Mouse (Mus musculus) MEL (cell line): ENCODE data around the gene Gm16181. TPM values are rescaled to one million over a fixed set of nuclear protein-coding genes. Genes with fewer than 3 reads are reported as not detected.
A peak's percentile ranks its signal among the peaks of the same experiment; 100 is the strongest.

Experiments used
- DNase-seq: peaks from one replicate; pipeline ENCODE4 v3.0.0; 2011; ENCODE audit warnings: low read depth, low spot score
- H3K27ac ChIP-seq: 2 replicates; pipeline ENCODE4 v1.5.1; 2012; ENCODE audit warnings: low read depth, mild to moderate bottlenecking, control low read depth, low read length, moderate library complexity; ENCODE audit not compliant: control insufficient read depth
- H3K27me3 ChIP-seq, 2 experiments: fragments of 150-350 bp in 1 of 2; sonication (generic) in 1 of 2; 2 replicates each; pipeline ENCODE4 v1.6.1; 2012; ENCODE audit warnings: low read length in 2 of 2, mild to moderate bottlenecking in 2 of 2, improper control_type of control experiment in 1 of 2, moderate library complexity in 1 of 2; ENCODE audit not compliant: insufficient read depth in 2 of 2, control insufficient read depth in 1 of 2
- H3K36me3 ChIP-seq, 2 experiments: 2 replicates each; pipeline ENCODE4 v1.6.1; 2012 to 2014; ENCODE audit warnings: low read length in 2 of 2, improper control_type of control experiment in 1 of 2, inconsistent platforms in 1 of 2, mild to moderate bottlenecking in 1 of 2; ENCODE audit not compliant: insufficient read depth in 2 of 2, control insufficient read depth in 1 of 2
- H3K4me1 ChIP-seq, 2 experiments: fragments of 150-350 bp in 1 of 2; sonication (generic) in 1 of 2; 2 replicates each; pipeline ENCODE4 v1.6.1; 2012; ENCODE audit warnings: low read length in 2 of 2, improper control_type of control experiment in 1 of 2, mild to moderate bottlenecking in 1 of 2; ENCODE audit not compliant: insufficient read depth in 2 of 2, control insufficient read depth in 1 of 2
- H3K4me3 ChIP-seq, 2 experiments: fragments of 150-350 bp in 1 of 2; sonication (generic) in 1 of 2; 2 replicates each; pipeline ENCODE4 v1.5.1; 2012; ENCODE audit warnings: low read depth in 2 of 2, low read length in 2 of 2, mild to moderate bottlenecking in 2 of 2, moderate library complexity in 2 of 2, control low read depth in 1 of 2, improper control_type of control experiment in 1 of 2; ENCODE audit not compliant: control insufficient read depth in 1 of 2, insufficient read depth in 1 of 2
- H3K79me2 ChIP-seq: 2 replicates; pipeline ENCODE4 v1.6.1; 2012; ENCODE audit warnings: mild to moderate bottlenecking, low read length, moderate library complexity; ENCODE audit not compliant: control insufficient read depth, poor library complexity, insufficient read depth
- H3K9ac ChIP-seq: 2 replicates; pipeline ENCODE4 v1.6.1; 2012; ENCODE audit warnings: low read depth, mild to moderate bottlenecking, control low read depth, low read length, moderate library complexity; ENCODE audit not compliant: control insufficient read depth, poor library complexity, severe bottlenecking
- H3K9me3 ChIP-seq: fragments of 150-350 bp; sonication (generic); replicated peaks from 2 replicates; pipeline ENCODE4 v1.6.1; 2012; ENCODE audit warnings: mild to moderate bottlenecking, low read length, improper control_type of control experiment, moderate library complexity; ENCODE audit not compliant: insufficient read depth
- BHLHE40 ChIP-seq: IDR thresholded peaks from 2 replicates; pipeline ENCODE4 v1.6.1; 2012; ENCODE audit warnings: low read depth, mild to moderate bottlenecking, inconsistent platforms, low read length, improper control_type of control experiment, borderline replicate concordance
- CHD2 ChIP-seq: IDR thresholded peaks from 2 replicates; pipeline ENCODE4 v1.6.1; 2011; ENCODE audit warnings: low read length, improper control_type of control experiment
- CTCF ChIP-seq, 3 experiments: IDR thresholded peaks in 2 of 3; conservative IDR thresholded peaks in 1 of 3; 2 replicates each; pipeline ENCODE4 v1.5.1; 2011 to 2012; ENCODE audit warnings: low read length in 3 of 3, low read depth in 2 of 3, mild to moderate bottlenecking in 2 of 3, improper control_type of control experiment in 1 of 3, inconsistent platforms in 1 of 3, mixed read lengths in 1 of 3, moderate library complexity in 1 of 3; ENCODE audit not compliant: control insufficient read depth in 1 of 3, insufficient read depth in 1 of 3, poor library complexity in 1 of 3, severe bottlenecking in 1 of 3
- E2F4 ChIP-seq: IDR thresholded peaks from 2 replicates; pipeline ENCODE4 v1.6.1; 2011; ENCODE audit warnings: low read depth, low read length, improper control_type of control experiment, borderline replicate concordance
- ELF1 ChIP-seq: IDR thresholded peaks from 2 replicates; pipeline ENCODE4 v1.6.1; 2014; ENCODE audit warnings: low read depth, mild to moderate bottlenecking, inconsistent platforms, low read length, improper control_type of control experiment, moderate library complexity
- EP300 ChIP-seq, 2 experiments: IDR thresholded peaks; 2 replicates each; pipeline ENCODE4 v1.6.1; 2011; ENCODE audit warnings: improper control_type of control experiment in 2 of 2, low read length in 2 of 2, low read depth in 1 of 2, mild to moderate bottlenecking in 1 of 2
- GABPA ChIP-seq: IDR thresholded peaks from 2 replicates; pipeline ENCODE4 v1.6.1; 2012; ENCODE audit warnings: low read depth, mild to moderate bottlenecking, inconsistent platforms, low read length, improper control_type of control experiment, moderate library complexity
- GATA1 ChIP-seq: IDR thresholded peaks from 2 replicates; pipeline ENCODE4 v1.6.1; 2011; ENCODE audit warnings: low read depth, low read length, improper control_type of control experiment
- HCFC1 ChIP-seq: IDR thresholded peaks from 2 replicates; pipeline ENCODE4 v1.6.1; 2012; ENCODE audit warnings: low read depth, mild to moderate bottlenecking, inconsistent platforms, low read length, improper control_type of control experiment, moderate library complexity
- JUND ChIP-seq: IDR thresholded peaks from 2 replicates; pipeline ENCODE4 v1.6.1; 2011; ENCODE audit warnings: low read depth, mild to moderate bottlenecking, improper control_type of control experiment, low read length
- MAX ChIP-seq: IDR thresholded peaks from 2 replicates; pipeline ENCODE4 v1.6.1; 2011; ENCODE audit warnings: low read length, improper control_type of control experiment
- MYB ChIP-seq: IDR thresholded peaks from 2 replicates; pipeline ENCODE4 v1.6.1; 2011; ENCODE audit warnings: mild to moderate bottlenecking, low read depth, low read length, improper control_type of control experiment
- MYC ChIP-seq: IDR thresholded peaks from 2 replicates; pipeline ENCODE4 v1.6.1; 2011; ENCODE audit warnings: low read depth, mild to moderate bottlenecking, low read length, improper control_type of control experiment, moderate library complexity
- NELFE ChIP-seq: IDR thresholded peaks from 2 replicates; pipeline ENCODE4 v1.6.1; 2011; ENCODE audit warnings: low read depth, low read length, improper control_type of control experiment
- NRF1 ChIP-seq: IDR thresholded peaks from 2 replicates; pipeline ENCODE4 v1.6.1; 2014; ENCODE audit warnings: low read depth, mild to moderate bottlenecking, inconsistent platforms, low read length, improper control_type of control experiment, moderate library complexity; ENCODE audit not compliant: poor library complexity, insufficient read depth, severe bottlenecking
- POLR2A ChIP-seq, 2 experiments: IDR thresholded peaks; 2 replicates each; pipeline ENCODE4 v1.6.1; 2011 to 2012; ENCODE audit warnings: low read length in 2 of 2, mild to moderate bottlenecking in 2 of 2, control low read depth in 1 of 2, improper control_type of control experiment in 1 of 2, low read depth in 1 of 2, moderate library complexity in 1 of 2; ENCODE audit not compliant: control insufficient read depth in 1 of 2, insufficient read depth in 1 of 2, poor library complexity in 1 of 2
- POLR2AphosphoS2 ChIP-seq: IDR thresholded peaks from 2 replicates; pipeline ENCODE4 v1.6.1; 2011; ENCODE audit warnings: low read length, improper control_type of control experiment
- RAD21 ChIP-seq: IDR thresholded peaks from 2 replicates; pipeline ENCODE4 v1.6.1; 2011; ENCODE audit warnings: mild to moderate bottlenecking, low read depth, low read length, improper control_type of control experiment
- SIN3A ChIP-seq: IDR thresholded peaks from 2 replicates; pipeline ENCODE4 v1.6.1; 2012; ENCODE audit warnings: low read length, improper control_type of control experiment, inconsistent platforms
- SMC3 ChIP-seq: IDR thresholded peaks from 2 replicates; pipeline ENCODE4 v1.6.1; 2011; ENCODE audit warnings: low read depth, low read length, improper control_type of control experiment
- TAL1 ChIP-seq: IDR thresholded peaks from 2 replicates; pipeline ENCODE4 v1.6.1; 2012; ENCODE audit warnings: mild to moderate bottlenecking, inconsistent platforms, low read length, moderate library complexity, mixed read lengths
- TBP ChIP-seq: IDR thresholded peaks from 2 replicates; pipeline ENCODE4 v1.8.0; 2011; ENCODE audit warnings: low read depth, low read length, improper control_type of control experiment
- UBTF ChIP-seq: IDR thresholded peaks from 2 replicates; pipeline ENCODE4 v1.6.1; 2012; ENCODE audit warnings: low read depth, mild to moderate bottlenecking, inconsistent platforms, low read length, improper control_type of control experiment, moderate library complexity, borderline replicate concordance; ENCODE audit not compliant: insufficient read depth
- USF2 ChIP-seq, 2 experiments: IDR thresholded peaks; 2 replicates each; pipeline ENCODE4 v1.6.1; 2011 to 2012; ENCODE audit warnings: improper control_type of control experiment in 2 of 2, low read length in 2 of 2, borderline replicate concordance in 1 of 2, inconsistent platforms in 1 of 2, low read depth in 1 of 2, mild to moderate bottlenecking in 1 of 2; ENCODE audit not compliant: insufficient read depth in 1 of 2
- ZKSCAN1 ChIP-seq: IDR thresholded peaks from 2 replicates; pipeline ENCODE4 v1.6.1; 2012; ENCODE audit warnings: low read depth, mild to moderate bottlenecking, inconsistent platforms, low read length, improper control_type of control experiment, moderate library complexity
- polyA plus RNA-seq, 2 experiments: library from polyadenylated mRNA; stranded (reverse) in 1 of 2; unstranded in 1 of 2; fragments of >175 nt in 1 of 2; fragments of >200 nt in 1 of 2; gene quantifications; 2 replicates each; pipeline versions ENCODE4 v1.2.1 to v1.2.4; 2012; ENCODE audit warnings: low replicate concordance in 2 of 2, low read depth in 1 of 2; ENCODE audit not compliant: insufficient read length in 2 of 2, insufficient read depth in 1 of 2, missing spikeins in 1 of 2
- total RNA-seq: library from RNA; depleted of rRNA; stranded (reverse); fragments of 300-350 nt; gene quantifications from 2 replicates; pipeline ENCODE4 v1.2.3, GENCODE M21; 2012

Gm16181 gene
- total and polyA plus RNA-seq, 3 experiments: 0.58 TPM; not detected in 2

GRCm38 (mm10) chr17:35209785-35210535 is 10.7 kb upstream of the Gm16181 start (continued):
- TF ChIP-seq ZKSCAN1 (no peak), TBP (peak; percentile 54; the same call in 1 of the 2 replicates), HCFC1 (peak; percentile 54; the same call in 1 of the 2 replicates), POLR2A (IDR thresholded peaks at IDR 0.05; ENCODE audit: control insufficient read depth in 1 of 2, insufficient read depth in 1 of 2, low read depth in 1 of 2, low read length in 2 of 2, poor library complexity in 1 of 2) (0 out of 4 replicates have a peak, but pooled peaks of 1 of the 2 experiments have one; percentile 26), MYB (no peak), MAX (no peak), SIN3A (peak; percentile 91), NRF1 (no peak), NELFE (no peak), JUND (no peak), USF2 (IDR thresholded peaks at IDR 0.05; ENCODE audit: borderline replicate concordance in 1 of 2, insufficient read depth in 1 of 2, low read depth in 1 of 2, low read length in 2 of 2) (no peak), MYC (no peak), SMC3 (0 out of 2 replicates have a peak, but pooled peaks have one; percentile 21), EP300 (IDR thresholded peaks at IDR 0.05; ENCODE audit: low read depth in 1 of 2, low read length in 2 of 2) (peak; percentile 48 to 54), CHD2 (no peak), TAL1 (no peak), BHLHE40 (peak; percentile 32; the same call in 1 of the 2 replicates)

GRCm38 (mm10) chr17:35210593-35210992 is 10.0 kb upstream of the Gm16181 start:
- H3K4me1 ChIP-seq: peaks cover 7 to 20% of the 10 kb centered on the region in 2 experiments

More at GRCm38 (mm10) chr17:35210593-35210992, 10.0 kb upstream of the Gm16181 start:
- TF ChIP-seq POLR2AphosphoS2: no peak
- TF ChIP-seq UBTF: no peak
- no peak for TF ChIP-seq E2F4
- TF ChIP-seq GATA1: no peak
- no peak for TF ChIP-seq SIN3A
- no peak for TF ChIP-seq CTCF (IDR thresholded peaks at IDR 0.05 in 2 of 3, conservative IDR thresholded peaks at IDR 0.05 in 1 of 3; ENCODE audit: control insufficient read depth in 1 of 3, insufficient read depth in 1 of 3, low read depth in 2 of 3, low read length in 3 of 3, poor library complexity in 1 of 3, severe bottlenecking in 1 of 3)
- TF ChIP-seq GABPA: no peak
- TF ChIP-seq TAL1: no peak
- no peak for TF ChIP-seq SMC3
- no peak for TF ChIP-seq ELF1
- no peak for TF ChIP-seq RAD21
- TF ChIP-seq BHLHE40: no peak
- H3K27ac ChIP-seq: no peak overlapping the region
- H3K9ac ChIP-seq: peak overlapping the region; percentile 58; the same call in 1 of the 2 replicates
- no peaks in the 10 kb centered on the region for H3K9me3 ChIP-seq
- H3K27me3 ChIP-seq: no peaks in the 10 kb centered on the region
- no peaks in the 10 kb centered on the region; the same call in 1 of the 2 replicates for H3K79me2 ChIP-seq
- peaks cover 0 to 11% of the 10 kb centered on the region in 2 experiments; a peak in 2 of 4 replicates for H3K36me3 ChIP-seq
- DNase-seq: no peak
- no peak overlapping the region for H3K4me3 ChIP-seq
